Mouse (Mus musculus): Measurements from ENCODE around the gene Cacna1g. TPM values are rescaled to one million over a fixed set of nuclear protein-coding genes. Genes with fewer than 3 reads are reported as not detected.

Gene Cacna1g
- total RNA-seq, 1 experiment from 2014 or later = 0.24 TPM

GRCm38 (mm10) chr11:94480382-94480781, 6.4 kb upstream of the Cacna1g start:
- no peak for DNase-seq

- DNase-seq = no peak
Measured at GRCm38 (mm10) chr11:94477651-94478050, 3.7 kb upstream of the Cacna1g start.

- no peak for DNase-seq
Measured at GRCm38 (mm10) chr11:94475722-94476121, 1.7 kb upstream of the Cacna1g start.

GRCm38 (mm10) chr11:94474544-94474910, 529 bp upstream of the Cacna1g start:
- no peak for DNase-seq

GRCm38 (mm10) chr11:94472916-94473706, 887 bp downstream of the Cacna1g start:
- no peak for DNase-seq

GRCm38 (mm10) chr11:94472585-94472915, 1.4 kb downstream of the Cacna1g start:
- no peak for DNase-seq

- DNase-seq = no peak
Measured at GRCm38 (mm10) chr11:94471740-94472584, 2.0 kb downstream of the Cacna1g start.

- DNase-seq = no peak
Measured at GRCm38 (mm10) chr11:94470391-94470790, 3.6 kb downstream of the Cacna1g start.

- no peak for DNase-seq
Measured at GRCm38 (mm10) chr11:94469136-94470064, 4.6 kb downstream of the Cacna1g start.

- no peak for DNase-seq
Measured at GRCm38 (mm10) chr11:94468582-94469064, 5.4 kb downstream of the Cacna1g start.

GRCm38 (mm10) chr11:94466333-94466855, 7.6 kb downstream of the Cacna1g start:
- no peak for DNase-seq

- no peak for DNase-seq
Measured at GRCm38 (mm10) chr11:94464170-94464569, 9.8 kb downstream of the Cacna1g start.

GRCm38 (mm10) chr11:94461856-94462255, 12.1 kb downstream of the Cacna1g start:
- no peak for DNase-seq

GRCm38 (mm10) chr11:94457001-94457400, 17.0 kb downstream of the Cacna1g start:
- DNase-seq = peak; percentile 48

GRCm38 (mm10) chr11:94456347-94456746, 17.7 kb downstream of the Cacna1g start:
- DNase-seq = no peak

- no peak for DNase-seq
Measured at GRCm38 (mm10) chr11:94455161-94455820, 18.7 kb downstream of the Cacna1g start.

- no peak for DNase-seq
Measured at GRCm38 (mm10) chr11:94454756-94455155, 19.2 kb downstream of the Cacna1g start.

GRCm38 (mm10) chr11:94451091-94451773, 22.8 kb downstream of the Cacna1g start:
- DNase-seq = no peak

- no peak for DNase-seq
Measured at GRCm38 (mm10) chr11:94449886-94450285, 24.1 kb downstream of the Cacna1g start.

- no peak for DNase-seq
Measured at GRCm38 (mm10) chr11:94449239-94449638, 24.8 kb downstream of the Cacna1g start.

GRCm38 (mm10) chr11:94447017-94447416, 27.0 kb downstream of the Cacna1g start:
- DNase-seq = no peak

All from adrenal gland, postnatal 25 days (tissue).